Mouse (Mus musculus): ENCODE results near the gene Gdpgp1. TPM values are rescaled to one million over a fixed set of nuclear protein-coding genes. Genes with fewer than 3 reads are reported as not detected.

The Gdpgp1 gene
- total and polyA plus RNA-seq, 3 experiments = 3.7 to 10.2 (median 5.9) TPM

- H3K4me1 ChIP-seq (ENCODE audit: insufficient read depth, low read depth, low read length) = peaks cover 40% of the 10 kb centered on the region
- no peak for TF ChIP-seq GATA1 (IDR thresholded peaks at IDR 0.05; ENCODE audit: borderline replicate concordance, low read length)
- TF ChIP-seq CTCF (IDR thresholded peaks at IDR 0.05; ENCODE audit: low read depth, low read length) = no peak
- no peak for TF ChIP-seq GATA2 (IDR thresholded peaks at IDR 0.05; ENCODE audit: borderline replicate concordance, low read depth, low read length)
- TF ChIP-seq TAL1 (conservative IDR thresholded peaks at IDR 0.05; ENCODE audit: low read depth, low read length) = no peak
- TF ChIP-seq POLR2AphosphoS5 (IDR thresholded peaks at IDR 0.05; ENCODE audit: insufficient replicate concordance, low read depth, low read length) = no peak
These were observed 23.3 kb downstream of the Gdpgp1 start for GRCm38 (mm10) chr7:80255981-80256380.

GRCm38 (mm10) chr7:80257706-80258105, 25.0 kb downstream of the Gdpgp1 start:
- peaks cover 3% of the 10 kb centered on the region for H3K36me3 ChIP-seq (replicated peaks)
- TF ChIP-seq TAL1 (conservative IDR thresholded peaks at IDR 0.05; ENCODE audit: low read depth, low read length) (no peak), GATA1 (IDR thresholded peaks at IDR 0.05; ENCODE audit: borderline replicate concordance, low read length) (no peak), POLR2AphosphoS5 (IDR thresholded peaks at IDR 0.05; ENCODE audit: insufficient replicate concordance, low read depth, low read length) (no peak), CTCF (IDR thresholded peaks at IDR 0.05; ENCODE audit: low read depth, low read length) (no peak), GATA2 (IDR thresholded peaks at IDR 0.05; ENCODE audit: borderline replicate concordance, low read depth, low read length) (no peak)
- DNase-seq (ENCODE audit: low spot score) (no peak), ATAC-seq (ENCODE audit: extremely low read depth, insufficient number of reproducible peaks, low FRiP score, poor library complexity, severe bottlenecking) (no peak)
- H3K27me3 ChIP-seq (ENCODE audit: insufficient read depth, low read length) = 0 out of 2 replicates have a peak, but pooled peaks cover 4% of the 10 kb centered on the region
- peaks cover 37% of the 10 kb centered on the region for H3K4me1 ChIP-seq (ENCODE audit: insufficient read depth, low read depth, low read length)
- H3K9me3 ChIP-seq (replicated peaks) = no peaks in the 10 kb centered on the region
- H3K4me3 ChIP-seq (ENCODE audit: low read depth, low read length) = no peak overlapping the region

More at GRCm38 (mm10) chr7:80255981-80256380, 23.3 kb downstream of the Gdpgp1 start:
- Histone ChIP-seq H3K9me3 (replicated peaks) (no peaks in the 10 kb centered on the region), H3K4me3 (ENCODE audit: low read depth, low read length) (no peak overlapping the region), H3K27me3 (ENCODE audit: insufficient read depth, low read length) (0 out of 2 replicates have a peak, but pooled peaks cover 4% of the 10 kb centered on the region), H3K36me3 (replicated peaks) (no peaks in the 10 kb centered on the region)
- no peak for DNase-seq (ENCODE audit: low spot score)
- ATAC-seq (ENCODE audit: extremely low read depth, insufficient number of reproducible peaks, low FRiP score, poor library complexity, severe bottlenecking) = no peak

- H3K9me3 ChIP-seq (replicated peaks) = no peaks in the 10 kb centered on the region
- peak; percentile 83 for DNase-seq (ENCODE audit: low spot score)
- TF ChIP-seq GATA2 (IDR thresholded peaks at IDR 0.05; ENCODE audit: borderline replicate concordance, low read depth, low read length) (no peak), GATA1 (IDR thresholded peaks at IDR 0.05; ENCODE audit: borderline replicate concordance, low read length) (no peak), CTCF (IDR thresholded peaks at IDR 0.05; ENCODE audit: low read depth, low read length) (no peak), TAL1 (conservative IDR thresholded peaks at IDR 0.05; ENCODE audit: low read depth, low read length) (no peak), POLR2AphosphoS5 (IDR thresholded peaks at IDR 0.05; ENCODE audit: insufficient replicate concordance, low read depth, low read length) (no peak)
- peak within 1 kb of the TSS; percentile 87 for H3K4me3 ChIP-seq (ENCODE audit: low read depth, low read length)
- peaks cover 32% of the 10 kb centered on the region for H3K36me3 ChIP-seq (replicated peaks)
- no peaks in the 10 kb centered on the region for H3K27me3 ChIP-seq (ENCODE audit: insufficient read depth, low read length)
- peaks cover 35% of the 10 kb centered on the region for H3K4me1 ChIP-seq (ENCODE audit: insufficient read depth, low read depth, low read length)
- peak; percentile 88 for ATAC-seq (ENCODE audit: extremely low read depth, insufficient number of reproducible peaks, low FRiP score, poor library complexity, severe bottlenecking)
These were observed 28.1 kb downstream of the Gdpgp1 start, which contains the start of gene Ngrn for GRCm38 (mm10) chr7:80260625-80261371. Ngrn (plus strand) TSS chr7:80261215.

GRCm38 (mm10) chr7:80261372-80261990, 28.8 kb downstream of the Gdpgp1 start:
- peak; percentile 6 for DNase-seq (ENCODE audit: low spot score)
- no peaks in the 10 kb centered on the region for H3K9me3 ChIP-seq (replicated peaks)
- no peak for TF ChIP-seq GATA2 (IDR thresholded peaks at IDR 0.05; ENCODE audit: borderline replicate concordance, low read depth, low read length)
- TF ChIP-seq TAL1 (conservative IDR thresholded peaks at IDR 0.05; ENCODE audit: low read depth, low read length) = no peak
- no peak for TF ChIP-seq POLR2AphosphoS5 (IDR thresholded peaks at IDR 0.05; ENCODE audit: insufficient replicate concordance, low read depth, low read length)
- no peak for TF ChIP-seq CTCF (IDR thresholded peaks at IDR 0.05; ENCODE audit: low read depth, low read length)
- no peak for TF ChIP-seq GATA1 (IDR thresholded peaks at IDR 0.05; ENCODE audit: borderline replicate concordance, low read length)
- ATAC-seq (ENCODE audit: extremely low read depth, insufficient number of reproducible peaks, low FRiP score, poor library complexity, severe bottlenecking) = no peak
- peaks cover 39% of the 10 kb centered on the region for H3K36me3 ChIP-seq (replicated peaks)
- no peaks in the 10 kb centered on the region for H3K27me3 ChIP-seq (ENCODE audit: insufficient read depth, low read length)
- peak overlapping the region; percentile 87 for H3K4me3 ChIP-seq (ENCODE audit: low read depth, low read length)
- H3K4me1 ChIP-seq (ENCODE audit: insufficient read depth, low read depth, low read length) = peaks cover 35% of the 10 kb centered on the region

GRCm38 (mm10) chr7:80264606-80265005, 31.9 kb downstream of the Gdpgp1 start:
- H3K36me3 ChIP-seq (replicated peaks) = peaks cover 58% of the 10 kb centered on the region
- peaks cover 46% of the 10 kb centered on the region for H3K4me1 ChIP-seq (ENCODE audit: insufficient read depth, low read depth, low read length)
- ATAC-seq (ENCODE audit: extremely low read depth, insufficient number of reproducible peaks, low FRiP score, poor library complexity, severe bottlenecking) (no peak), DNase-seq (ENCODE audit: low spot score) (no peak)
- no peaks in the 10 kb centered on the region for H3K27me3 ChIP-seq (ENCODE audit: insufficient read depth, low read length)
- no peak overlapping the region for H3K4me3 ChIP-seq (ENCODE audit: low read depth, low read length)
- TF ChIP-seq GATA1 (IDR thresholded peaks at IDR 0.05; ENCODE audit: borderline replicate concordance, low read length) (no peak), CTCF (IDR thresholded peaks at IDR 0.05; ENCODE audit: low read depth, low read length) (no peak), GATA2 (IDR thresholded peaks at IDR 0.05; ENCODE audit: borderline replicate concordance, low read depth, low read length) (no peak), POLR2AphosphoS5 (IDR thresholded peaks at IDR 0.05; ENCODE audit: insufficient replicate concordance, low read depth, low read length) (no peak), TAL1 (conservative IDR thresholded peaks at IDR 0.05; ENCODE audit: low read depth, low read length) (no peak)
- H3K9me3 ChIP-seq (replicated peaks) = no peaks in the 10 kb centered on the region

GRCm38 (mm10) chr7:80267764-80268163, 35.1 kb downstream of the Gdpgp1 start:
- no peak for TF ChIP-seq GATA2 (IDR thresholded peaks at IDR 0.05; ENCODE audit: borderline replicate concordance, low read depth, low read length)
- no peak for TF ChIP-seq TAL1 (conservative IDR thresholded peaks at IDR 0.05; ENCODE audit: low read depth, low read length)
- no peak for TF ChIP-seq POLR2AphosphoS5 (IDR thresholded peaks at IDR 0.05; ENCODE audit: insufficient replicate concordance, low read depth, low read length)
- no peak for TF ChIP-seq CTCF (IDR thresholded peaks at IDR 0.05; ENCODE audit: low read depth, low read length)
- TF ChIP-seq GATA1 (IDR thresholded peaks at IDR 0.05; ENCODE audit: borderline replicate concordance, low read length) = no peak
- DNase-seq (ENCODE audit: low spot score) (no peak), ATAC-seq (ENCODE audit: extremely low read depth, insufficient number of reproducible peaks, low FRiP score, poor library complexity, severe bottlenecking) (no peak)
- peaks cover 71% of the 10 kb centered on the region for H3K36me3 ChIP-seq (replicated peaks)
- H3K4me1 ChIP-seq (ENCODE audit: insufficient read depth, low read depth, low read length) = peaks cover 50% of the 10 kb centered on the region
- H3K4me3 ChIP-seq (ENCODE audit: low read depth, low read length) = no peak overlapping the region
- H3K9me3 ChIP-seq (replicated peaks) = no peaks in the 10 kb centered on the region
- H3K27me3 ChIP-seq (ENCODE audit: insufficient read depth, low read length) = no peaks in the 10 kb centered on the region

Data from G1E (cell line).